Mouse (Mus musculus): Measurements from ENCODE around the gene Usp38.

The Usp38 gene

GRCm38 (mm10) chr8:80961937-80962591, 52.7 kb downstream of the Usp38 start:
- peak; percentile 25 for DNase-seq

DNA sequence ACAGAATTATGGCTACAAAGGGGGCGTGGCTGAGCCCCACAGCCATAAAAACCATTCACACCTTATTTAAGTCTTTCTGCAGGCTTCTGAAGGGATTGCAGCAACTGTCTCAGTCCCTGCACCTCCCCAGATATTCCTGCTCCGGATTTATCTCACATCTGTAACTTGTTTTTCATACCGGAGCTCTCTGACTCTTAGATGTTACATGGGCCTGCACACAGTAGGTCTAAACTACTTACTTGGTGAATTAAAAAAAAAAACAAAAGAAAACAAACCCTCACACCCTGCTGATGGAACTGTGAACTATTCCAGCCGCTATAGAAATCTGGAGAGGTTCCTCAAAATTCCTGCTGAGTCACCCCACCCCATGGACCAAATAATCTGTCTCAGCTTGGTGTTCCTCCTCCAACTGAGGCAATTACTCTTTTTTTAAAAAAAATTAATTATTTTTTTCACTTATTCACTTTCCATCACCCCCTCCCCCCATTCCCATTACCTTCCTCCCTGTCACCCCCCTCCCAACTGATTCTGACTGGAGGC, 53.6 kb downstream of the Usp38 start:
- no peak for DNase-seq

DNA sequence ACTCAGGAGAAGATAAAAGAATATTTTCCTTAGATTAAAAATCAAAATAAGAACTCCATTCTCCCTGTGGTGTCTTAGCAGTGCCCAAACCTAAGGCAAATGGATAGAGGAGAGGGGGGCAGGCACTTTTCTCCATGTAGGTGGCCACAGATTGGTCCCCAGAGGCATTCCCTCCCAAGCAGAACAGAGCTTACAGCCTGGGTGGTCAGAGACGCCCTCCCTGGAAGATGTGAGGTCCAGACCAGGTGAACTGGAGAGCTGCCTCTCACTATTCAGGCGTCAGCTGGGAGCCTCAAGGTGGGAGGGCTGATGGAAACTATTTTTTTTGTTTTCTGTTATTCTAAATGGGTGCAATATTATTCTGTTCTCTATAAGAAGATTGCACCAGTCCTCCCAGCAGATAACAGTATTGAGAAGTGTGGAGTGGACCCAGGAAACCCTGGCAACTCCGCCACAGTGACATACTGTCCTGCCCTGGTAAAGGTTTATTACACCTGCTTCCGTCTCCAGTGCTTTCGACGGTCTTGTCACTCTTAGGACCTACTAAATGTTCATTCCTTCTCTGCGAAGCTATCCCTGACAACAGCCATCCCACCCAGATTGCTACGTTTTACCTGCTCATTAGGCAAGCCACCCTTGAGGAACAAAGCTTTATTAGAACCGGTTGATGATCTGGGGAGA, 55.0 kb downstream of the Usp38 start:
- no peak for DNase-seq

- no peak for DNase-seq
Measured at GRCm38 (mm10) chr8:80957776-80958175, 57.0 kb downstream of the Usp38 start.

DNA sequence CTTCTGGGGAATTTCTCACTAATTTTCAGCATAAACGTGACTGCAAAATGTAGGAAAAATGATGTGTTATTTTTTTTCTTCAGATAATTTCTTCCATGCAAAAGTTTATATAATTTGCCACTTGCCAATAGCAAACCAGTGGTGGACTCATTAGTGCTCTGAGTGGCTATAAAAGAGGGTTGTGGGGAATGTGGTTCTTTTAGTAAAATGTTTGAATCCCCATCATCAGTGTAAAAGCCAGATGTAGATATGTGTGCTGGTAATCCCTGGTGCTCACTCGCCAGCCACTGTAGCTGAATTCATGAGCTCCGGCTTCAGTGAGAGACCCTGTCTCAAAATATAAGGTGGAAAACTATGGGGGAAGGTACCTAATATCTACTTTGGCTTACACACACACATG, 61.8 kb downstream of the Usp38 start:
- DNase-seq, result no peak

DNA sequence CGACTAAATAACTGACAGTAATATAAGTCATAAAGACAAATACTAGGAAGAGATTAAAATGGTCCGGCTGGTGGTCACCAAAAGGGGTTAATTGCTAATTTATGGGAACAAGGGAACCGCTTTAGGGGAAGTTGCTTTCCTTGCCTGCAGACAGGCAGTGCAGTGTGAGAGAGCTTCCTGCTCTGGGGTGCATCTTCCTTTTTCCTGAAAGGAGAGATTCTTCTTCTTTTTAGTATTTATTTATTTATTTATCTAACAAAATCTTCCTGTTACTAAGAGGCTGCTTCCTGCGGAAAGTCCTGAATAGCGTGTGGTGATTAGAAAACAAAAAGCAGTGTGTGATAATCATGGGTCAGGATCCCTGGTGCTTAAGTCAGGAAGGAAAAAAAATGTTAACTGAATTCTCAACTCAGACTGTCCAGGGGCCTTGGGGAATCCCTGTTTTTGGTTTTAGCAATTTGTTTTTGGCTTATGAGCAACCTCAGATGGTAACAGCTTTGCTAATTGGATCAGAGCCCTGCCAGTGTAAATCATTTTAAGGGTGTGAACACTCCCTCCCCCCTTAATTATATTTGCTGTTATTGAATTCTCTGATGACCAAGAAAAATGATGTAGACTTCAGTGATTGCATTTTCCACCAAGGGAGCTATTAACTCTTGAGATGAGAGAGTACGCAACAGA, 62.4 kb downstream of the Usp38 start:
- no peak for DNase-seq

- DNase-seq, result no peak
Measured at GRCm38 (mm10) chr8:80948405-80949183, 66.1 kb downstream of the Usp38 start.

DNA sequence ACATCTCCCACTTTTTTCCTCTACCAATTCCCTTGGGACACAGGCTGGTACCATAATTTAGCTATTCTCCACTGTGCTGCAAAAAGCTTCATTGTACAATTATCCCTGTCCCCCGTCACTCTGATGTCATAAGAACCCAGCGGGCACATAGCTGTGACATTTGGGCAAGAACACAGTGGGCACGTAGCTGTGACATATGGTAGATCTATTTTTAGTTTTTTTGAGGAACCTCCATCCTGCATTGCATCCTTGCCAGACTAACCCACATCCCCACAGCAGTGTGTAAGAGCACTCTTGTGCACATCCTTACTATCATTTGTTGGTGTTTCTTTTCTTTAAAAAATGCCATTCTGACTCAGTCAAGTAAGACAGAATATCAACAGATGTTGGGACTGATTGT, 71.0 kb downstream of the Usp38 start:
- peak; percentile 8 for DNase-seq

DNA sequence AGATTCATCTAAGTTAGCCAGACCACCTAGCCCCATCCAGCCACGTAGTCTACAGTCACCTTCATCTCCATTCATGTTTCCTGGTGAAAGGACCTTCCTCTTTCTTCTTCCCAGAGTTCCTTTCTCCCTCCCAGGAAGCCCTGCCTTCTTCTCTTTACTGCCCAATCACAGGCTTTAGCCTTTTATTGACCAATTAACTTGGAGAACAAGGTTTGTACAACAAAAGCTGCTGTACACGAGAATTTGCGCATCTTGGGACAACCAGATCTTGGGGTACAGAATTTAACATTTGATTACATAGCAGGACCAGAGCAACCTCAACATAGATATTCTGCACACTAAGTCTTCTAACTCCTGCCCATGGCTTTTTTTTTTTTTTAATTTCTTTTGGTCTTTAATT, 73.1 kb downstream of the Usp38 start:
- no peak for DNase-seq

GRCm38 (mm10) chr8:80937814-80938650, 76.7 kb downstream of the Usp38 start:
- DNase-seq, result no peak
